Mouse (Mus musculus) small intestine, adult 2 months (tissue): Measurements from ENCODE around the gene Fyn.

Experiments used
- CTCF ChIP-seq: fragments of 200-500 bp; IDR thresholded peaks from 2 replicates; pipeline ENCODE4 v1.5.1; 2012; ENCODE audit warnings: low read depth, mild to moderate bottlenecking, control low read depth, inconsistent platforms, low read length, moderate library complexity, mixed read lengths; ENCODE audit not compliant: insufficient replicate concordance, insufficient read length; ENCODE audit errors: extremely low read depth
- POLR2A ChIP-seq: fragments of 200-500 bp; IDR thresholded peaks from 2 replicates; pipeline ENCODE4 v1.6.1; 2012; ENCODE audit warnings: low read depth, mild to moderate bottlenecking, control low read depth, inconsistent platforms, low read length, moderate library complexity

DNA sequence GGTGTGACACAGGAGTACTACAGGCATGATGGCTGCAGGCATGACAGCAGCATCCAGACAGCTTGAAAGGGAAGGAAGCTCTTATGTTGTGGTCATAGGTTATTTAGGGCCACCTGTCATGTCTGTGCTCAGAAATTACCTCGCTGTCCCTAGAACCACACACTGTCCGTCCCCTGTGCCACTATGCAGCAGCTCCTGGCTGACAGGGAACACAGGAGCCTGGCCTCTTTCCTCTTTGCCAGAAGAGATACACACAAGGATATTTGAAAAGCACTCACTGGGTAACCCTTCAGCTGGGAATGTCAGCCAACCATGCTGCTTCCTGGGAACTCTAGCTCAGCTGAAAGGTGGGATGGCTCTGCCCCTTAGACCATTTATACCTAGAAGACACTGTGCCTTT is 62.6 kb downstream of the Fyn start:
- no peak for TF ChIP-seq POLR2A
- TF ChIP-seq CTCF = no peak
